Mouse (Mus musculus) heart, embryonic 13.5 days (tissue): ENCODE data around the gene Spdye4b. TPM values are rescaled to one million over a fixed set of nuclear protein-coding genes. Genes with fewer than 3 reads are reported as not detected.

Source experiments
- microRNA-seq: library from miRNA; unstranded; fragments of <30 nt; microRNA quantifications from one replicate; pipeline ENCODE4, GENCODE M21; 2016
- polyA plus RNA-seq: library from polyadenylated mRNA; unstranded; fragments of >200 nt; fragmentation: Nextera tagmentation; extraction: Ambion mirVana; gene quantifications from 2 replicates; pipeline ENCODE4 v1.2.1, GENCODE M21; 2015

Gene Spdye4b
- polyA plus RNA-seq, 1 experiment from 2014 or later, result not detected

Small RNAs within 50 kb of the gene (microRNA-seq; reads per million reads assigned to microRNA genes)
- gene Gm44405, result not detected

Other genes starting within 250 kb of the Spdye4b start
- 135 and 155 TPM in 2 replicates for gene Fscn1, start 220.7 kb upstream of the Spdye4b start, polyA plus RNA-seq
- gene Rnf216, start 68.0 kb upstream of the Spdye4b start, polyA plus RNA-seq, result 24.6 and 25.1 TPM in 2 replicates
- gene Olfr718-ps1, start 33.4 kb upstream of the Spdye4b start, polyA plus RNA-seq, result not detected in 2 replicates
- gene Rbak, start 242 bp upstream of the Spdye4b start, polyA plus RNA-seq, result 7.2 and 7.8 TPM in 2 replicates
- gene Spdye4a, start 45.9 kb downstream of the Spdye4b start, polyA plus RNA-seq, result not detected in 2 replicates
- gene Zfp12, start 54.1 kb downstream of the Spdye4b start, polyA plus RNA-seq, result 7.0 and 7.9 TPM in 2 replicates
- gene Zfp316, start 89.0 kb downstream of the Spdye4b start, polyA plus RNA-seq, result 1.5 and 1.8 TPM in 2 replicates
- 0.05 TPM in 1 of 2 replicates, not detected in the other for gene Zfp853, start 112.6 kb downstream of the Spdye4b start, polyA plus RNA-seq
- gene E130309D02Rik, start 134.3 kb downstream of the Spdye4b start, polyA plus RNA-seq, result 22.6 and 22.7 TPM in 2 replicates
- gene Zdhhc4, start 148.2 kb downstream of the Spdye4b start, polyA plus RNA-seq, result 50.5 and 57.1 TPM in 2 replicates
- gene Grid2ip, start 176.3 kb downstream of the Spdye4b start, polyA plus RNA-seq, result 0.14 TPM in 1 of 2 replicates, not detected in the other
- gene Kdelr2, start 222.8 kb downstream of the Spdye4b start, polyA plus RNA-seq, result 250 and 258 TPM in 2 replicates